Mouse (Mus musculus) megakaryocyte, embryonic 14.5 days (primary cell): ENCODE measurements around the gene Ubtf.

Source experiments
- FLI1 ChIP-seq: IDR thresholded peaks from 2 replicates; pipeline ENCODE4 v1.6.1; 2012; ENCODE audit warnings: low read length, inconsistent platforms, mixed read lengths
- GATA1 ChIP-seq: IDR thresholded peaks from 3 replicates; pipeline ENCODE4 v1.6.1; 2012; ENCODE audit warnings: mixed read lengths, low read length, inconsistent platforms, borderline replicate concordance

DNA sequence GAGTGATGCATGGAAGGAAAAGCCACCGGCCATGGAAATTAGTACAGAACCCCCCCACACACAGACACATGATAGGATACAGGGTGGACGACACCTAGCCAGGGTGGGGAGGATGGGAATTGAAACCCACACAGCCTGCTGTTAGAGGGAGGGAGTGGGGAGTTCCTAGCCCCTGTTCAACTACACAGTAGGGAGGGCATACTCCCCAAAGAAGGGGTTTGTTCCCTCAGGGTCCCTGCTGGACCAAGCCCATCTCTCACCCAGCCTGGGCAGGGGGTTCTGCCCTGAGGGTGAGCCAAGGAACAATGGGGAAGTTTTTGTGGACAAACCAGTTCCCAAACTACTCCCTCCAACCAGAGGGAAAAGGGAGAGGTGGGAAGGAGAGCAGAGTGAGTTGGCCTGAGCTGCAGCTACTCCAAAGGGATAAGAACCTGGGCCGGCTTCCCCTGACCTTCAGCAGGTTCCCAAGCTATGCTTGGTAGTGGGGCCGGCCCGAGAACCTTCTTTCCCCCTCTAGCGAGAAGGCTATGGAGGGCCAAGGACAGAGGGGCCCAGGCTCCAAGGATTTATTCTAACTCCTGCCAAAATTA, 29.9 kb downstream of the Ubtf start:
- no peak for TF ChIP-seq GATA1
- no peak for TF ChIP-seq FLI1
